Mouse (Mus musculus) CD4-positive, CD25-positive, alpha-beta regulatory T cell, adult 2 months (primary cell): ENCODE data around the gene Gm28360.
"Not testable (repeated sequence)": the region's sequence is repeated elsewhere in the genome, so short reads cannot be mapped to it uniquely, and the experiment has no call there.

ENCODE experiments used
- DNase-seq: peaks from one replicate; pipeline ENCODE4 v3.0.0-alpha.2; 2012; ENCODE audit warnings: low read depth, low spot score

The Gm28360 gene

DNA sequence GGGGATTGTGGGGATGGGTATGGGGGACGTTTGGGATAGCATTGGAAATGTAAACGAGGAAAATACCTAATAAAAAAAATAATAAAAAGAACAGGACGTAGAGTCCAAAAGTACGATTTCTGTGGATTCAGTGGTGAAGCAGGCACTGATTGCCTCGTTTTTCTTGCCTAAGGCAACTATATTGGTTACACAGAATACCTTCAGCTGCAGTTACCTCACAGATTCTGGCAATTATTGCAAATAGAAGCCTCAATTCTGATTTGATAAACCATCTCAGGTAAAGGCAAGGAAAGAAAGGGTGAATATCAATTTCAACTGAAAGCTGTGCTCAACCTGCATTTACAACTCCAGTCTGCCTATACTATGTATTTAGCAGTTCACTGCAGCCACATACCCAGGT lies at the start of gene Gm28360:
Gene Gm28360, plus strand, starts transcription at position 301 of the 400 bp plus-strand sequence.
- DNase-seq: not testable (repeated sequence)

DNA sequence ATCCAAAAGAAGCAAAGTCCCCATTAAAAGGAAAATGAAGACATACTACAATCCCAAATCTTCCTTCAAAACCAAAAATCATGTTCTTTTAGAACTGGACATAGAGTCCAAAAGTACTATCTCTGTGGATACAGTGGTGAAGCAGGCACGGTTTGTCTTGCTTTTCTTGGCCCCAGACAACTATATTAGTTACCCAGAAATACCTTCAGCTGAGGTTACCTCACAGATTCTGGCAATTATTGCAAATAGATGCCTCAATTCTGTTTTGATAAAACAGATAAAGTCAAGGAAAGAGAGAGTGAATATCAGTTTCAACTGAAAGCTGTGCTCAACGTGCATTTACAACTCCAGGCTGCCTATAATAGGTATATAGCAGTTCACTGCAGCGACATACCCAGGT lies 49.0 kb upstream of the Gm28360 start, which contains the start of gene B020011L13Rik:
Gene B020011L13Rik, plus strand, starts transcription at position 301 of the 400 bp plus-strand sequence.
- DNase-seq: not testable (repeated sequence)

DNA sequence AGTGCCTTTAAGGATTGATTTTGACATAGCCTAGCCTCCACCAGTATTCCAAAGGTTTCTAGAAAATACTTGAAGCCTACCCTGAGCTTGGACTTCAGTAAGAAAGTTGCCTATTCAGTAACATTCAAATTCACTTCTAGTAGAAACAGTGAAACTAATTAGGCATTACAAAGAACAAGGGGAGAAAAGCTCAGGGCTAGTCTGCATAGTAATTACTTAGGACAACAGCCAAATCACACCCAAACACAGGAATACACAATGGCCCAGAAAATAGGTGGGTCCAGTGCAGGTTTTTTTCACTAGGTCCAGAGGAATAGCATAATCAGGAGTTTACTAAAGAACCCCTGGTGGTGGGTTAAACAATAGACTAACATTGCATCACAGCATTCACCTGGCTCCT lies 13.6 kb upstream of the Gm28360 start:
- DNase-seq: not testable (repeated sequence)

DNA sequence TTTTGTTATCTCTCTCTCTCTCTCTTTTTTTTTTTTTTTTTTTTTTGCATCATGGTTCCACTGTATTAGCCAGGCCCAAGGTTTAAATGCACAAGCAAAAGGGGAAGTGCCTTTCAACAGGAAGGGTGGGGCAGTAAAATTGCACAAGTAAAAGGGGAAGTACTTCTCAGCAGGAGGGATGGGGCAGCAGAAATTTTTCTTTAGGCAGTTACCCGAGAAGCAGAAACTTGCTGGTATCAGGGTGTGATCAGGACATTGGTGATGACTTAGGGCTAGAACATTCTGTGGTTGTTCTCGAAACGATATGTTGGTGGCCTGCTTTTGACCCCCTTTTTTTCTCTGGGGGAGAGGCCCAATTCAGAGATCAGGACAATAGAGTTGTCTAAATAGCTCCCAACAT lies 21.8 kb downstream of the Gm28360 start:
- DNase-seq: not testable (repeated sequence)
